Mouse (Mus musculus) embryo, embryonic 10 days (tissue): ENCODE results near the gene Nsa2.
"Not testable (repeated sequence)": the region's sequence is repeated elsewhere in the genome, so short reads cannot be mapped to it uniquely, and the experiment has no call there.

Source experiments
- DNase-seq: peaks from one replicate; pipeline ENCODE4 v3.0.0-alpha.2; 2015; ENCODE audit warnings: low spot score

Nsa2 gene

GRCm38 (mm10) chr13:97137466-97138400, at the start of gene Nsa2, which contains the start of gene Gfm2:
Nsa2 (minus strand) TSS chr13:97137937.
Gfm2 (plus strand) TSS chr13:97137937.
- peak; percentile 96 for DNase-seq

DNA sequence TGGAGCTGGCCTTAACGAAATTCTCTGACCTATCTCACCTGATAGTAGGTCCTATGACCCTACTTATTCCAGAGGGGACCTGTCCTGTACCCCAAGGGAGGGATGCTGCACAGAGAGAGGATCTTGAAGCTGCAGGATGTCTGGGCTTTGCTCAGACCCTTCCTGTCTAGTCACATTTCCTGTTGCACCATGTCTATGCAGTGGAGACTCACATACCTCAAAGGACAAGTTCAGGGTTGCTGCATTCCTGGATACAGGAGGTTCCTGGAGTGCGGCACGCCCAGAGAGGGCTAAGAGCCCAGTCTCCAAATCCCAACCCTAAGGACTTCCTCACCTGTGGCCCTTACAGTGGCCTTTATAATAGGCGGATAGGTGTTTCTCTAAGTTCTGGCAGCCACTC, 48.6 kb upstream of the Nsa2 start:
- DNase-seq: no peak

- no peak for DNase-seq
These were observed 46.9 kb upstream of the Nsa2 start for GRCm38 (mm10) chr13:97184656-97185055.

DNA sequence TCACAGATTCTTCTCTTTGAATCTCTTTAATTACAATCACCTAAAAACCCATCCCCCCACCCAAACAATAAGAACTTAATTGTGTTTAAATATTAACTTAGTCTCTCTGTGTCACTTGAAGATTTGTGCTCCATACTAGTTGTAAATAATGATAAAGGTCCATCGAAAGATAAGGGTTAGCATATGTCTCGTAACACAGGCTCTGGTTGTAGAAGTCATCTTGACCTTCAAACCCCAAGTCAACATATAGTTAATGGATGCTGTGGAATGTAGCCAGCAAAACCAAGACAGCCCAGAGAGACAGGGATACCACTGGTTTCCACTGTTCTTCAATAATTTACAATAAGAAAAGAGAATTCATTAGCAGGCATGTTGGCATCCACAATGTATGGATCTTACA, 46.4 kb upstream of the Nsa2 start:
- no peak for DNase-seq

- DNase-seq: no peak
These were observed 45.1 kb upstream of the Nsa2 start for GRCm38 (mm10) chr13:97182821-97183220.

DNA sequence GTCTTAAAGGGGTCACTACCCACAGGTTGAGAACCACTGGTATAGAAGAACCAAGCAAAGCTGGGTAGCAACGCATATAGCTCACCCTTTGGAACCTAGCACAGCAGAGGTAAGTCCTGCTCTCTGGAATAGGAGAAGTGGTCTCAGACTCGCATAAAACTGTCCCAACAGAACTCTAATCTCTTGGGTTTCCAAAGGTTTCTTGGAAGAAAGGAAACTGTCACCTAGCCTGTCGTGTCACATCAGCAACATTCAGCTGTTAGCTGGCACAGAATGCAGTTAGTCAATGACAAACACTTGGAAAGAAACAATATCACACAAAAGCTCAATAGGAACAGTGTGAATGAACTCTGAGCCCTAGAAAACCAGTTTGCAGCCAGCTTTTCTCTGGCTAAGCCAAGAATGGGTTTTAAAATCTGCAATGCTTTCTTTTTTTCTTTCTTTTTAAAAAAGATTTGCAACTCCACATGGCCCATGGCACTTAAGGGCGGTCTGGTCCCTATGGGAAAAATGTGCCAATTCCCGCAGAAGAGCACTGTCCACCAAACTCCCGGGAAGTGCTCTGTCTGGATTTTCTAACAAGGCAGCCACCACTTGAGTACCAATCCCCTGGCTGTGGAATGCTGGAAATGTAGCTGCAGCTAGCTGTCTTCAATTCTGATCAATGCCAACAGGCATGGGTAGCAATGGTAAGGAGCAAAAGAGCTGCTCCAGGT, 42.5 kb upstream of the Nsa2 start:
- no peak for DNase-seq

- DNase-seq: no peak
These were observed 41.2 kb upstream of the Nsa2 start for GRCm38 (mm10) chr13:97178943-97179342.

GRCm38 (mm10) chr13:97176731-97177130, 39.0 kb upstream of the Nsa2 start:
- no peak for DNase-seq

GRCm38 (mm10) chr13:97175520-97176264, 38.0 kb upstream of the Nsa2 start:
- DNase-seq: no peak

- peak; percentile 83 for DNase-seq
These were observed 8.1 kb upstream of the Nsa2 start for GRCm38 (mm10) chr13:97145834-97146233.

DNA sequence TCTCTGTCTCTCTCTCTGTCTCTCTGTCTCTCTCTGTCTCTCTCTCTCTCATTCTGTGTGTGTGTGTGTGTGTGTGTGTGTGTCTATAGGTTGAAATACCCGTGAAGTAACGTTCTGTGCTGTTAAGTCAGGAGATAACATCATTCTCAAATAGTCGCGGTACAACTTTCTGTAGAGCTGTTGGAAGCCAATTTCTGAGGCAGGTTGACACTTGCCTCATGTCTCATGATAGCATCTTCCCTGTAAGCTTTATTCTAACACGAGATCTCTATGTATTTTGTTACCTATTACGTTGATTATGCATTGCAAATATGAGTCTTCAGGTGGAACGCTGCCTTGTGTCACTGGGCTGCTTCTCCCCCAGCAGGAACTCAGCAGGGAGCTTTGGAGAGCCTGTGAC, 4.6 kb upstream of the Nsa2 start:
- DNase-seq: no peak

- not testable (repeated sequence) for DNase-seq
These were observed 731 bp upstream of the Nsa2 start for GRCm38 (mm10) chr13:97138404-97138931.

DNA sequence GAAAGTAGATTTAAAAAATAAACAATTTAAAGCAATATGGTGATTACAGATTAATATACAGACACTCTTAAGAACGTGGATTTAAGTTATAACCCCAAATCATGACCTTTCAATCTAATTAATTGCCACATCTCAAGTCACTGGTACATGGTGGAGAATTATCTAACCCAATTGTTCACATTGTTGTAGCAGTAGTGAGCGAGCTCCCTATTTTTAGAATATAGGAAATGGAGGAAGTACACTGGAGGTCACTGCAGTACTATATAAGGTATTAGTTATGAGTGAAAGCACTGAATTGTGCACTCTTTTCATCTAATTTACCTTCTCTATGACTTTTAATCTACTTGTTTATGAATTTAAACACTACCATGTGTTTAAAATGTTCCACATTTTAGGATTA, 7.3 kb downstream of the Nsa2 start:
- not testable (repeated sequence) for DNase-seq

GRCm38 (mm10) chr13:97129654-97130053, 8.1 kb downstream of the Nsa2 start:
- DNase-seq: not testable (repeated sequence)

- DNase-seq: no peak
These were observed 16.4 kb downstream of the Nsa2 start for GRCm38 (mm10) chr13:97121341-97121740.

DNA sequence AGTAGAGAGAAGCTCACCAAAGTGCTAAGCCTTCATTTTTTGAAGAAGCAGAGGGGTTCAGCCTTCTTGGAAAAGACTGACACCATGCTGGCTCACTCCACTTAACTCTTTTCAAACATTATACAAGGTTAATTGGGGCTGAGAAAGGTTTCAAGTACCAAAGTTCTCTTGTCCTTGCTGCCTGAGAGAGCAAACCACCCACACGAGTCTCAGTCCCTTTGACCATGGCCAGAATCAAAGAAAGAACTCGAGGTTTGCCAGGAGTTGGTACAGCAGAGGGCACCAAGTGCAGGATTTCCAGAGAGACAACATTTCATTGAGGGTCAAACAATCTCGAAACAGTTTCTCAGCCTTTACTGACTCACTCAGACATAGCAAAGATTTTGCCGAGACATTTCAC, 28.7 kb downstream of the Nsa2 start:
- DNase-seq: no peak

- not testable (repeated sequence) for DNase-seq
These were observed 30.0 kb downstream of the Nsa2 start for GRCm38 (mm10) chr13:97107721-97108120.

DNA sequence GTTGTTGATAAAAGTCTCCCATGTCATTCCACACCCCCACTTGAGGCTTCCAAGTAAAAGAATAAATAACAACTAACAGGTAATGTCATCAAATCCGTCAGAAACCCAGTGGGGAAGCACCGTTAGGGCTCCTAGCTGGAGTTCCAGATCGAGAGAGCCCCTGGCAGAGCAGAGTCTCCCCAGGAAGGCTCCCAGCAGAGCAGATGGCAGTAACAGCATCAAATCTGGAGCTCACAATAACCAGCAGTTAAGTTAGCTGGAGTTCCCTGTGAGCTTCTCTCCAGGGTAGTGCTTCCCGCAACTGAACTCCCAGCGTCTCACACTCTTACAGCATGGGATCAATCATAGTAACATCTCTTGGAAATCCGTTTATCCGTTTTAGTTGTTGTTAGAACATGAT, 32.7 kb downstream of the Nsa2 start:
- peak; percentile 1 for DNase-seq

GRCm38 (mm10) chr13:97099187-97099852, 38.4 kb downstream of the Nsa2 start, which contains the start of gene Gm6169:
Gm6169 (minus strand) TSS chr13:97099237.
- peak; percentile 68 for DNase-seq

GRCm38 (mm10) chr13:97095726-97096125, 42.0 kb downstream of the Nsa2 start:
- DNase-seq: no peak

- no peak for DNase-seq
These were observed 49.6 kb downstream of the Nsa2 start for GRCm38 (mm10) chr13:97088183-97088582.
